Mouse (Mus musculus) MEL (cell line): ENCODE data around the gene Vsig10.
A peak's percentile ranks its signal among the peaks of the same experiment; 100 is the strongest.

Experiments used
- CTCF ChIP-seq, 3 experiments: IDR thresholded peaks in 2 of 3; conservative IDR thresholded peaks in 1 of 3; 2 replicates each; pipeline ENCODE4 v1.5.1; 2011 to 2012; ENCODE audit warnings: low read length in 3 of 3, low read depth in 2 of 3, mild to moderate bottlenecking in 2 of 3, improper control_type of control experiment in 1 of 3, inconsistent platforms in 1 of 3, mixed read lengths in 1 of 3, moderate library complexity in 1 of 3; ENCODE audit not compliant: control insufficient read depth in 1 of 3, insufficient read depth in 1 of 3, poor library complexity in 1 of 3, severe bottlenecking in 1 of 3
- GABPA ChIP-seq: IDR thresholded peaks from 2 replicates; pipeline ENCODE4 v1.6.1; 2012; ENCODE audit warnings: low read depth, mild to moderate bottlenecking, inconsistent platforms, low read length, improper control_type of control experiment, moderate library complexity
- MAX ChIP-seq: IDR thresholded peaks from 2 replicates; pipeline ENCODE4 v1.6.1; 2011; ENCODE audit warnings: low read length, improper control_type of control experiment

- TF ChIP-seq GABPA: no peak
- no peak for TF ChIP-seq MAX
- TF ChIP-seq CTCF (IDR thresholded peaks at IDR 0.05 in 2 of 3, conservative IDR thresholded peaks at IDR 0.05 in 1 of 3; ENCODE audit: control insufficient read depth in 1 of 3, insufficient read depth in 1 of 3, low read depth in 2 of 3, low read length in 3 of 3, poor library complexity in 1 of 3, severe bottlenecking in 1 of 3): peak in 2 of 3 experiments; percentile 38 to 45; a peak in 5 of 6 replicates
Observed at GRCm38 (mm10) chr5:117277784-117278183, 41.1 kb upstream of the Vsig10 start.
